ENCODE assay signal across 12 mouse cellular contexts in the genomic region with DNA sequence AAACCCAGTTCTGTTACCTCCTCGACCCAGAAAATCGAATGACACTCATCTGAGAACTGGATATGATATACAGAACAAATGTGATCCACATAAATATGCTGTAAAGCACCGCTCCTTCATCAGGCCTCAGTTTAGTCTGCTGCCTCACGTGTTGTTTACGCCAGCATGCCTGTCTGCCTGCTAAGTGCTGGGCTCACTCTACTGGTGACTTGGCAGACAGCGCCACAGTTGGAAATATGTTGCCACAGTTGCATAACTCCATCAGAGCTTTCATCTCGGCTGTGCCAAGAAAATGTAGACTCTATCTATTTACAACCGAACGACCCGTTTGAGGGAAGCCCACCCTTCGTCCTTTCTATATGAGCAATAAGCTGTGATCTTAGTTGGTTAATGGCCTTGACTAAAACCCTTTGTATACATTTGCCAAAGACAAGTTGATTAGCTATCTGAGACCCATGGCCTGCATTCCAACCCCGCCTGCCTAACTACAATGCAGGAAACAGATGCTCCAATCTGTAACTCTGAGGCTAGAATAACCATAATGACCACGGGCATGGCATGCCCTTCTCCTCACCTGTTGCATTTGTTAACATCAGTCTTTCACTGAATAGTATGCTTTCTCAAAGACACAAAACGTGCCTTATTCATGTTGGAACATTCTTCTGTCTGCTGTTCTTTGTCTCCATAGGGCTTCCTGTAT. TPM values are rescaled to one million over a fixed set of nuclear protein-coding genes. Genes with fewer than 3 reads are reported as not detected.
DNase-seq lines count a peak whose midpoint lies in the region; ATAC-seq lines count a peak whose summit lies in the region.
"Had no signal": no experiment of that assay in that cellular context is flagged by ENCODE, and none has a peak within 500 bp of the region (broad histone marks: within the 10 kb centered on the region; RNA-seq: fewer than 3 reads in every experiment).

No protein-coding gene starts in this region.

- DNase-seq in heart, adult 8-10 months (ENCODE audit: low spot score), result peak; percentile 4
- no peak for DNase-seq in heart, embryonic 10.5 days (ENCODE audit: low spot score)
- DNase-seq in fat pad, adult 2 months (ENCODE audit: extremely low read depth, low read depth, low spot score), result peak; percentile 18
- peak; percentile 45 to 80 for DNase-seq in layer of hippocampus, postnatal 14 days (ENCODE audit: low spot score in 2 of 2)
- DNase-seq in right cerebral cortex, adult 2 months (ENCODE audit: low spot score in 2 of 2), result peak; percentile 18 to 29
- no peak for DNase-seq in thymus, postnatal 4 days
- DNase-seq in cerebellum, postnatal 4 days (ENCODE audit: low spot score in 2 of 2), result no peak

- no peak for ATAC-seq in hindbrain, embryonic 13.5 days (ENCODE audit: low FRiP score)
- ATAC-seq: Patski had no signal

- 74% methylated on average over 14 of the region's 14 CpGs for WGBS in heart, embryonic 10.5 days
- 87% methylated on average over 14 of the region's 14 CpGs for WGBS in hindbrain, embryonic 13.5 days

- H3K9ac ChIP-seq in hindbrain, embryonic 13.5 days, result no peak overlapping the region
- H3K9ac ChIP-seq: limb, embryonic 15.5 days had no signal

- H3K36me3 ChIP-seq in heart, embryonic 10.5 days, result no peaks in the 10 kb centered on the region
- H3K36me3 ChIP-seq in hindbrain, embryonic 13.5 days, result no peaks in the 10 kb centered on the region
- H3K36me3 ChIP-seq: limb, embryonic 15.5 days had no signal

- no peak overlapping the region for H3K4me2 ChIP-seq in hindbrain, embryonic 13.5 days
- H3K4me2 ChIP-seq: limb, embryonic 15.5 days had no signal

- H3K4me3 ChIP-seq in heart, embryonic 10.5 days, result no peak overlapping the region
- H3K4me3 ChIP-seq in hindbrain, embryonic 13.5 days, result no peak overlapping the region
- H3K4me3 ChIP-seq: erythroblast, embryonic 14.5 days; limb, embryonic 15.5 days had no signal

- H3K27me3 ChIP-seq in heart, embryonic 10.5 days (ENCODE audit: insufficient read depth, poor library complexity, severe bottlenecking), result no peaks in the 10 kb centered on the region
- no peaks in the 10 kb centered on the region for H3K27me3 ChIP-seq in hindbrain, embryonic 13.5 days
- H3K27me3 ChIP-seq: limb, embryonic 15.5 days; Patski had no signal

- no peak overlapping the region for H3K27ac ChIP-seq in heart, embryonic 10.5 days
- no peak overlapping the region for H3K27ac ChIP-seq in hindbrain, embryonic 13.5 days
- H3K27ac ChIP-seq: limb, embryonic 15.5 days had no signal

- H3K9me3 ChIP-seq in heart, embryonic 10.5 days, result no peaks in the 10 kb centered on the region
- no peaks in the 10 kb centered on the region for H3K9me3 ChIP-seq in hindbrain, embryonic 13.5 days
- H3K9me3 ChIP-seq: limb, embryonic 15.5 days had no signal

- H3K4me1 ChIP-seq in heart, embryonic 10.5 days, result no peaks in the 10 kb centered on the region
- no peaks in the 10 kb centered on the region for H3K4me1 ChIP-seq in hindbrain, embryonic 13.5 days (replicated peaks)
- H3K4me1 ChIP-seq: limb, embryonic 15.5 days had no signal

RNA-seq across cellular contexts. Expression of gene Pmch, which starts 33.8 kb away (rescaled TPM):
- total RNA-seq in heart, adult 8-10 months (2022), result not detected
- polyA plus RNA-seq in heart, embryonic 10.5 days (2016; fragmentation: Nextera tagmentation; extraction: Ambion mirVana), result 0.64 and 0.74 TPM in 2 replicates
- total RNA-seq in layer of hippocampus, postnatal 14 days (2021), result not detected
- 0.54 and 2.4 TPM in 2 replicates for polyA plus RNA-seq in hindbrain, embryonic 13.5 days (2015; fragmentation: Nextera tagmentation; extraction: Ambion mirVana)
- polyA plus RNA-seq: erythroblast, embryonic 14.5 days; small intestine, adult 2 months had no signal

Comparison
In these comparisons a context has a peak if more than half of its experiments do, and no peak if none do; other contexts are left out.
1. DNase-seq: peak in heart, adult 8-10 months (single experiment), fat pad, adult 2 months (single experiment), layer of hippocampus, postnatal 14 days (2 of 2) and right cerebral cortex, adult 2 months (2 of 2); none in heart, embryonic 10.5 days (single experiment), thymus, postnatal 4 days (single experiment) and cerebellum, postnatal 4 days (0 of 2).